Mouse (Mus musculus) embryonic facial prominence, embryonic 10.5 days (tissue): ENCODE results near the gene Dnm2. TPM values are rescaled to one million over a fixed set of nuclear protein-coding genes. Genes with fewer than 3 reads are reported as not detected.
A peak's percentile ranks its signal among the peaks of the same experiment; 100 is the strongest.
"Not testable (repeated sequence)": the region's sequence is repeated elsewhere in the genome, so short reads cannot be mapped to it uniquely, and the experiment has no call there.

Experiments
- DNase-seq: peaks from one replicate; pipeline ENCODE4 v3.0.0-alpha.2; 2017; ENCODE audit warnings: low spot score
- H3K27ac ChIP-seq: fragments of 300-500 bp; sonication (generic); replicated peaks from 2 replicates; pipeline ENCODE4 v1.5.1; 2016; ENCODE audit warnings: mild to moderate bottlenecking
- H3K27me3 ChIP-seq: fragments of 300-500 bp; sonication (generic); replicated peaks from 2 replicates; pipeline ENCODE4 v1.6.1; 2016; ENCODE audit warnings: low read depth, mild to moderate bottlenecking; ENCODE audit not compliant: poor library complexity, severe bottlenecking
- H3K36me3 ChIP-seq: fragments of 300-500 bp; sonication (generic); replicated peaks from 2 replicates; pipeline ENCODE4 v1.6.1; 2016; ENCODE audit warnings: mild to moderate bottlenecking, moderate library complexity
- H3K4me1 ChIP-seq: fragments of 300-500 bp; sonication (generic); 2 replicates; pipeline ENCODE4 v1.6.1; 2016
- H3K4me3 ChIP-seq: fragments of 300-500 bp; sonication (generic); 2 replicates; pipeline ENCODE4 v1.5.1; 2016; ENCODE audit warnings: mild to moderate bottlenecking, moderate library complexity
- H3K9me3 ChIP-seq: fragments of 300-500 bp; sonication (generic); 2 replicates; pipeline ENCODE4 v1.6.1; 2016; ENCODE audit warnings: mild to moderate bottlenecking
- WGBS: fragments of 180-500 bp; shearing (Covaris S2); methylation state at CpG from one replicate; pipeline ENCODE4 v1.1.7; 2016; 5-methylcytosine and 5-hydroxymethylcytosine counted together
- polyA plus RNA-seq: library from polyadenylated mRNA; unstranded; fragments of >200 nt; fragmentation: Nextera tagmentation; extraction: Ambion mirVana; gene quantifications from 2 replicates; pipeline ENCODE4 v1.2.1, GENCODE M21; 2016

Gene Dnm2
- polyA plus RNA-seq, 1 experiment from 2014 or later, result 73.7 TPM

DNA sequence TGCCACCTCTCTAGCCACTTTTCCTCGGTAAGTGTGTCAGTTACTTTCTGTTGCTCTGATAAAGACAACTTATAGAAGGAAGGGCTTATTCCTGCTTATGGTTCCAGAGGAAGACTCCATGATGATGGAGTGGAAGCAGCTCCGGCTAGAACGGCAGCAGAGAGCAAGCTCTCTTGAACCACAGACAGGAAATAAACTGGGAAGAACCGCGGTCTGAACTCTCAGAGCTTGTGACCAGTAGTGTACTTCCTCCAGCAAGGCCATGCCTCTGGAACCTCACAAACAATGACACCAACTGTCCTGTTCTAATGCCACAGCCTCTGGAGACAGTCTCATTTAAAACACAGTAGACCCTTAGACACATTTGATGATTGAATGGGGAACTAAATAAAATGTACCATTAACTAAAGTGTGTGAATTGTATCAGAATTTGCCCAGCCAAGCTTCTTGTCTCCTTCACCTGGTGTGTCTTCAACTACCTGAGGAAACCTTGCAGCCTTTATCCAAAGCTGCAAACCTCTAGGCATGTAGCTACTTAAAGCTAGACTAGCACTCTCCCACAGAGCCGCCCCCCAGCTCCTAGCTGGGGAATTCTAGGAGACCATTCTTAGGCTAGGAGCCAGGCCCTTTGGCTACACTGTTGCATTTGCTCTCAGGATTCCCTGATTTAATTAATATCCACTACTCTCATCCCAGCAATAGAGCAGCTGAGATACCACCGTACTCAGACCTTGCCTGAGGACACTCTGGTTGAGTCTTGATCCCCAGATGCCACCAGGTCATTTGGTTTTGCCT is 100.6 kb downstream of the Dnm2 start:
- H3K4me3 ChIP-seq, result no peak overlapping the region
- H3K4me1 ChIP-seq, result peaks cover 18% of the 10 kb centered on the region
- H3K9me3 ChIP-seq, result peaks cover 5% of the 10 kb centered on the region
- no peak overlapping the region for H3K27ac ChIP-seq
- WGBS, result 77% methylated on average over 7 of the region's 7 CpGs
- peaks cover 3% of the 10 kb centered on the region; the same call in 1 of the 2 replicates for H3K36me3 ChIP-seq
- no peaks in the 10 kb centered on the region for H3K27me3 ChIP-seq
- DNase-seq, result no peak

GRCm38 (mm10) chr9:21525937-21526633 is 101.4 kb downstream of the Dnm2 start, which contains the start of gene AB124611:
AB124611 (plus strand) TSS chr9:21526176.
- Histone ChIP-seq H3K27ac (no peak within 1 kb of the TSS), H3K27me3 (no peaks in the 10 kb centered on the region)
- 66% methylated on average over 14 of the region's 14 CpGs for WGBS

DNA sequence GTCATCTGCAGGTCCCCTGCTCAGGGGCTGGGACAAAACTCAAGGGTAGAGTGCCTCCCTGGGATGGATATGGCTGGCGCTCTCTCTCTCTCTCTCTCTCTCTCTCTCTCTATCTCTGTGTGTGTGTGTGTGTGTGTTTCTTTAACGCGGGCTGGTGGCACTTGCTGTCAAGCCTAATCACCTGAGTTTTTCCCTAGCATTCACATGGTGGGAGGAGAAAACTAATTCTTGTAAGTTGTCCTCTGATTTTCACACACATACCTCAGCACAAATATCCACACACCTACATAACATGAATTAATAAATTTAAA is 101.9 kb downstream of the Dnm2 start:
- H3K9me3 ChIP-seq, result peaks cover 5% of the 10 kb centered on the region
- 80% methylated on average over 3 of the region's 3 CpGs for WGBS
- H3K27ac ChIP-seq, result no peak overlapping the region
- H3K4me3 ChIP-seq, result no peak overlapping the region
- peaks cover 3% of the 10 kb centered on the region; the same call in 1 of the 2 replicates for H3K36me3 ChIP-seq
- peaks cover 18% of the 10 kb centered on the region for H3K4me1 ChIP-seq
- H3K27me3 ChIP-seq, result no peaks in the 10 kb centered on the region
- DNase-seq, result no peak

More at GRCm38 (mm10) chr9:21525937-21526633, 101.4 kb downstream of the Dnm2 start, which contains the start of gene AB124611:
- Histone ChIP-seq H3K36me3 (peaks cover 3% of the 10 kb centered on the region; the same call in 1 of the 2 replicates), H3K4me1 (peaks cover 18% of the 10 kb centered on the region), H3K9me3 (peaks cover 5% of the 10 kb centered on the region), H3K4me3 (no peak within 1 kb of the TSS)
- DNase-seq, result no peak

DNA sequence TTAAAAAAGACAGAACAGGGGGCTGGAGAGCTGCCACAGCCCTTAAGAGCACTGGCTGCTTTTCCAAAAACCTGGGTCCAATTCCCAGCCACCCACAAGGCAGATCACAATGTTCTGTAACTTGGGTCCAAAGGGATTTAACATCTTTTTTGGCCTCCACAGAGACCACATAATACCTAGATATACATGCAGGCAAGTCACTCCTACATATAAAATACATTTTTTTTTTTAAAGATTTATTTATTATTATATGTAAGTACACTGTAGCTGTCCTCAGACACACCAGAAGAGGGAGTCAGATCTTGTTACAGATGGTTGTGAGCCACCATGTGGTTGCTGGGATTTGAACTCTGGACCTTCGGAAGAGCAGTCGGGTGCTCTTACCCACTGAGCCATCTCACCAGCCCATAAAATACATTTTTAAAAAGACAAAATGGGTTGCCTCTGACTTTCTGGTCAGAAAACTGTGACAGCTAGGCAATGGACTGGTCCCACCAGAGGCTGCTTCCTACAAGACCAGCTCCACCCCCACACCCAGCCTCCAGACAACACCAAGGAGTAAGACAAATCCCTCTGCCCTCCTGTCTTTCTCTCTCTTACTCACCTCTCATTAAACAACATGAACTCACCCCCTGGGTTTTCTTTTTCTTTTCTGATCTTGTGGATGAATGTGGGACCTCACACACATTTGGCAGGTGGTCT is 102.5 kb downstream of the Dnm2 start:
- peaks cover 1% of the 10 kb centered on the region for H3K9me3 ChIP-seq
- H3K4me1 ChIP-seq, result peaks cover 18% of the 10 kb centered on the region
- no peak for DNase-seq
- H3K27me3 ChIP-seq, result no peaks in the 10 kb centered on the region
- no peak overlapping the region for H3K27ac ChIP-seq
- H3K36me3 ChIP-seq, result peaks cover 3% of the 10 kb centered on the region; the same call in 1 of the 2 replicates
- H3K4me3 ChIP-seq, result no peak overlapping the region
- WGBS, result 96% methylated on average over 2 of the region's 2 CpGs

DNA sequence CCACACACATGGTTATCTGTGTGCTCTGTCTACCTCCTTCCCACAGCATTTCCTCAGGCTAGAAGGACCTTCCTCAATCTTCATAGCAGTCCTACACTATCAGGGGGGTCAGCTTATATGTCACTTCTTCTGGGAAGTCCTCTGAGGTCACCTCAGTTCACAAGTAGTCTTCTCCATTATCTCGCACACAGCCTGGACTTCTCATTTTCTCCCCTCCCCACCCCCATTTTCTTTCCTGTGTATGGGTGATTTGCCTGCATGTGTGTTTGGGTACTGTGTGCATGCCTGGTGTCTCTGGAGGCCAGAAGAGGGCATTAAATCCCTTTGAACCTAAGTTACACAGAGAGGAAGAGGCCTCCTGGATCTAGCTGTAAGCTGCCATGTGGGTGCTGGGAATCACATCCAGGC is 103.2 kb downstream of the Dnm2 start:
- H3K4me1 ChIP-seq, result peaks cover 18% of the 10 kb centered on the region
- DNase-seq, result no peak
- no peak overlapping the region for H3K4me3 ChIP-seq
- H3K27ac ChIP-seq, result no peak overlapping the region
- H3K36me3 ChIP-seq, result peaks cover 3% of the 10 kb centered on the region; the same call in 1 of the 2 replicates
- H3K27me3 ChIP-seq, result no peaks in the 10 kb centered on the region
- H3K9me3 ChIP-seq, result no peaks in the 10 kb centered on the region
- WGBS, result 50% methylated on average over 1 of the region's 1 CpGs

GRCm38 (mm10) chr9:21536501-21536900 is 111.8 kb downstream of the Dnm2 start:
- 96% methylated on average over 14 of the region's 14 CpGs for WGBS
- H3K27ac ChIP-seq, result no peak overlapping the region

GRCm38 (mm10) chr9:21537009-21537408 is 112.3 kb downstream of the Dnm2 start:
- no peaks in the 10 kb centered on the region for H3K4me1 ChIP-seq
- WGBS, result 77% methylated on average over 4 of the region's 4 CpGs
- no peak for DNase-seq

More at GRCm38 (mm10) chr9:21536501-21536900, 111.8 kb downstream of the Dnm2 start:
- H3K4me1 ChIP-seq, result no peaks in the 10 kb centered on the region
- H3K27me3 ChIP-seq, result no peaks in the 10 kb centered on the region
- no peak overlapping the region for H3K4me3 ChIP-seq
- no peaks in the 10 kb centered on the region; the same call in 1 of the 2 replicates for H3K9me3 ChIP-seq
- DNase-seq, result no peak
- peaks cover 20% of the 10 kb centered on the region for H3K36me3 ChIP-seq

DNA sequence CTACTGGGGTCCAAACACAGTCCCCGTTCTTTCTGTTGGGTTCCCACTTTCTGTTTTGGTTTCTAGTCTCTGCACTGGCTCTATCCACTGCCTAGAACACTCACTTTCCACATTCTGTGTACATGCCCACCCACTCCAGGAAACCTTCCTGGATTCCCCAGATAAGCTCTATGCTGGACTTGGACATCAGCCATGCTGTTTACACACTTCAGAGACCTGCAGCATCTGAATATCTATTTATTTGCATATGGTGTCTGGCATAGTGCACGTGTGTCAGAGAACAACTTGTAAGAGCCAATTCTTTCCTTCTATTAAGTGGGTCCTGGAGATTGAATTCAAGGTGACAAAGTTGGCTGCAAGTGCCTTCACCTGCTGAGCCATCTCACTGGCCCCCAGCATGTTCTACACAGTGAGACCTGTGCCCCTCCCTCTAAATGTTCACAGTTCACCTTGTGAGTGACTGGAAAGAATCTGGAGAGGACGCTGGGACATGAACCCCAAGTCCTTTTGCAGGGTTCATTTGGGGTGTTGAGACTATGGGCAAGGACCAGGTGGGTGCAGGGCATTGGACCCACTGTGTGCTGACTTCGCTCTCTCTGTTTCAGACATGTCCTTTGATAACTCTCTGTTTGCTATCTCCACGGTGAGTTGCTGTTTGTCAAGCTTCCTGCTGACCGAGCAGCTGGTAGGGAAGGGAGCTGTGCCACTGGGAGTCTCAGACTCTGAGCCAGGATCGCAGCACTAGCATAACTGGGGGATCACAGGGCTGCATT is 115.5 kb downstream of the Dnm2 start:
- H3K9me3 ChIP-seq, result no peaks in the 10 kb centered on the region
- no peak overlapping the region for H3K4me3 ChIP-seq
- H3K27me3 ChIP-seq, result no peaks in the 10 kb centered on the region
- DNase-seq, result no peak
- peaks cover 7% of the 10 kb centered on the region for H3K4me1 ChIP-seq
- H3K27ac ChIP-seq, result no peak overlapping the region
- peaks cover 20% of the 10 kb centered on the region for H3K36me3 ChIP-seq
- WGBS, result 80% methylated on average over 7 of the region's 7 CpGs

More at GRCm38 (mm10) chr9:21537009-21537408, 112.3 kb downstream of the Dnm2 start:
- no peaks in the 10 kb centered on the region; the same call in 1 of the 2 replicates for H3K9me3 ChIP-seq
- no peak overlapping the region for H3K4me3 ChIP-seq
- no peaks in the 10 kb centered on the region for H3K27me3 ChIP-seq
- no peak overlapping the region for H3K27ac ChIP-seq
- H3K36me3 ChIP-seq, result peaks cover 20% of the 10 kb centered on the region

GRCm38 (mm10) chr9:21542001-21542400 is 117.3 kb downstream of the Dnm2 start:
- DNase-seq, H3K4me3 ChIP-seq, H3K27ac ChIP-seq, H3K27me3 ChIP-seq, H3K9me3 ChIP-seq: not testable (repeated sequence)
- Histone ChIP-seq H3K36me3 (peaks cover 14% of the 10 kb centered on the region), H3K4me1 (peaks cover 12% of the 10 kb centered on the region)
- 91% methylated on average over 2 of the region's 2 CpGs for WGBS

DNA sequence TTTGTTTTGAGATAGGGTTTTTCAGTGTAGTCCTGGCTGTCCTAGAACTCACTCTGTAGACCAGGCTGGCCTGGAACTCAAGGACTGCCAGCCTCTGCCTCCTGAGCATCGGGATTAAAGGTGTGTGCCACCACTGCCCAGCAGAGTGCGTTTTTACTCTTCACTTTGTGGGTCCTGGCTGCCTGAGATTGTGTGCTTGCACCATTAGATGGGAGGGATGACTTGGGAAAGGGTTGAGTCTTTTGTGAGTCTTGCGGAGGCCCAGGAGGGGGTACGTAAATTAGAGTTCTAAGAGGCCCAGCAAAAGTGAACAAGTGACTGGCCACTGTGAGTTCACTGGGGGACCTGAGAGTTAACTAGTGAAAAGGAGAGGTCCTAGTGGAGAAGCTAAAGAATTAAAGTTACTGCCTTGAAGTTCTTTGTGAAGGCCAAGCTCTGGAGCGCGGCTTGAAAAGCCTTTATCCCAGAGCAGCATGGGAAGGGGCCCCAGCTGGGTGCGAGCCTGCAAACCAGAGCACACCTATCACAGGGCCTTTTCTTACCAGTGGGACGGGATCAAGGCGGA is 120.7 kb downstream of the Dnm2 start:
- H3K4me3 ChIP-seq, result peak overlapping the region; percentile 89
- 5% methylated on average over 9 of the region's 9 CpGs for WGBS
- peaks cover 26% of the 10 kb centered on the region for H3K4me1 ChIP-seq
- H3K9me3 ChIP-seq, result no peaks in the 10 kb centered on the region
- no peaks in the 10 kb centered on the region for H3K27me3 ChIP-seq
- H3K36me3 ChIP-seq, result peaks cover 25% of the 10 kb centered on the region
- peak overlapping the region; percentile 99 for H3K27ac ChIP-seq
- no peak for DNase-seq

DNA sequence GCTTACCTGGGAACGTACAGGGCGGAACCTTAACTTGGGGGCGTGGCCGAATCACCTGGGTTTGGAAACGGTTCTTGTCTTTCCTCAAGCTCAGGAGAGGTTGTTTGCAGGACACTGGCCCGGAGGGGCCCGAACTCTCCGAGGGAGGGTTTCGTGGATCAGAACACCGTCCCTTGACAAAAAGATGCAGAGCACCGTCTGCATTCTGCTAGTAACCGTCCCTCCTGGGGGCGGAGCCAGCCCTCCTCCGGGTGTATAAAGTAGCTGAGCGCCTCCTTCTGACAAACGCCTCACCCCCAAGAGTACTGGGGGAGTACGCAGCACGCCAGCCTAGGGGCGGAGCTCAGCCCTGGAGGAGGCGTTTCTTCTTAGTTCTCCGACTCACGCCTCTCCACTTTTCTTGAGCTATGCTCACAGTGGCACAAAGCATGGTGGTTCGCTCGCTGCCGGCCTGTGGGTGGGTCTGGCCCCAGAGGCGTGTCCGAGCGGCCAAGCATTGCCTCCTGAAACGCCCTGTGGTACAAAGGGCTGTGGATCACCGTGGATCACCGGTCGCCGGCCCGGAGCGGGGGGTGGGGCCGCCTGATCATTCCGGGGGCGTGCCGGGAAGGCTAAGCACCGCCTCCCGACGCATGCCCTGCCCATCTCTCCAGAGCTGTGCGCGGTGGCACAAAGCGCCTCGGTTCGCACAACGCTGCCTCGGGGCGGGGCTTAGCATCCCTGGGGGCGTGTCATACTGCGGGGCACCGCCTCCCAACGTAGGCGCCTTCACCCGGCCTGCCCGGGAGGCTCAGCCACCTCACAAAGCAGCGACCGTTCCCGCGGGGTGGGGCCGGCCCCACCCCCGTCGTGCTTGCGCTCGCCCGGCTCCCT is 121.4 kb downstream of the Dnm2 start:
- H3K4me1 ChIP-seq, result peaks cover 26% of the 10 kb centered on the region
- H3K27me3 ChIP-seq, result no peaks in the 10 kb centered on the region
- peaks cover 28% of the 10 kb centered on the region for H3K36me3 ChIP-seq
- DNase-seq, result peak; percentile 100
- H3K4me3 ChIP-seq, result peak overlapping the region; percentile 89
- peak overlapping the region; percentile 99 for H3K27ac ChIP-seq
- no peaks in the 10 kb centered on the region for H3K9me3 ChIP-seq
- WGBS, result under 1% methylated on average over 67 of the region's 67 CpGs
